Mouse (Mus musculus) cerebellum, adult 9-11 months (tissue): Measurements from ENCODE around the gene Phrf1.

Experiments used
- DNase-seq: peaks from one replicate; pipeline ENCODE4 v3.0.0; 2022

Phrf1 gene

DNA sequence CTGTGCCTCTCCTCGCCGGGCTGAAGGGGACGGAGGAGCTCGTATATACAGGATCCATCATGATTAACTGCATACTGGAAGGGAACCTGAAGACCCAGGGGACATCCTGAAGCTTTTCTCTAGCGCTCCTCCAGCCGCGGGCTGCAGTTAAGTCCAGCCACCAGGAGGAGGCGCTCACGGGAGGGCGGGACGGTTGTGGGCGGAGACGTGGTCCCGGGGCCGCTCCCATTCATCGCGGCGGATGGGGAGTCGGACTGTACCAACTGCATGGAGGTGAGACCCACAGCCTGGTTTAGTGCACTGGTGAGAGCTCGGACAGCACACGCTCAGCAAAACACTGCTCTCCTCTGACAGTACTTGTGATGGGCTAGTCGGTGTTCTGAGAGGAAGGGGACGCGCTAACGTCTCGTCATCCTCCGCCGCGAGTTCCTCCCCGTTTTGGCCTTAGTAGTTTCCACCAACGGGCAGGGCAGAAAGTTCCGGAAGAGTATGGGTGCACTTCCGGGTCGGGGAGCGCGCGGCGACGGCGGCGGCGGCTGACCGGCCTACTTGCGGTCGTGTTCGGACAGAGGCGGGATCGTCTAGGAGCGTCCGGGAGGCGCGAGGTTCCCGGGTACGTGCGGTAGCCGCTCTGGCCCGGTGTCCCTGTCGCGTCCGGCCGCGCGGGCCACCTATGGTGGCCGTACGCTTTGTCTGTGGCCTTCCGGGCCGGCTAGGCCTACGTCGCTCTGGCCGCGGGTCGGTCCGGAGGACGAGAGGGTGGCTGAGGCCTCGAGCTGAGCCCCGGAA lies at the start of gene Phrf1:
Phrf1 (plus strand) TSS at position 506 of the 789 bp plus-strand sequence.
- DNase-seq, result peak; percentile 88

GRCm38 (mm10) chr7:141188194-141188593 lies 40.4 kb upstream of the Phrf1 start:
- no peak for DNase-seq

DNA sequence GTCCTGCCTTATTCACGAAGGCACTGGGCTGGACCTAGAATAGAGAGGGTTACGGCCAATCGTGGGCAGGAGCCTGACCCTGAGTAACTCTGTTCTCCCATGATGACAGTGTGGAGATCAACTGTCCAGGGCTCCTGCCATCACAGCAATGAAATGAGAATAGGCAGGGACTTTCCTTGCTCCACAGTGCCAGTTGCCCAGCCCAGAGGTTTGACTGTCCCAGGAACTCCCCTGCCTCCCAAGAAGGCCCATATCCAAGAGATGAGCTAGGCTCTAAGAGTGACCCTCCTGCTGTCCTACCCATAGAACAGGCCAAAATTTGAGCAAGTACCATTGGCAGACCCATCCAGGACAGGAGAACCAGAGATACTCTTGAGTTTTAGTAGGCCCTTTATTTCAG lies 39.9 kb upstream of the Phrf1 start:
- DNase-seq, result no peak

- no peak for DNase-seq
Measured at GRCm38 (mm10) chr7:141190220-141190619, 38.4 kb upstream of the Phrf1 start.

GRCm38 (mm10) chr7:141191036-141191435 lies 37.5 kb upstream of the Phrf1 start:
- DNase-seq, result no peak

- no peak for DNase-seq
Measured at GRCm38 (mm10) chr7:141191796-141192685, 36.5 kb upstream of the Phrf1 start.

- peak; percentile 60 for DNase-seq
Measured at GRCm38 (mm10) chr7:141192776-141193347, 35.7 kb upstream of the Phrf1 start.

DNA sequence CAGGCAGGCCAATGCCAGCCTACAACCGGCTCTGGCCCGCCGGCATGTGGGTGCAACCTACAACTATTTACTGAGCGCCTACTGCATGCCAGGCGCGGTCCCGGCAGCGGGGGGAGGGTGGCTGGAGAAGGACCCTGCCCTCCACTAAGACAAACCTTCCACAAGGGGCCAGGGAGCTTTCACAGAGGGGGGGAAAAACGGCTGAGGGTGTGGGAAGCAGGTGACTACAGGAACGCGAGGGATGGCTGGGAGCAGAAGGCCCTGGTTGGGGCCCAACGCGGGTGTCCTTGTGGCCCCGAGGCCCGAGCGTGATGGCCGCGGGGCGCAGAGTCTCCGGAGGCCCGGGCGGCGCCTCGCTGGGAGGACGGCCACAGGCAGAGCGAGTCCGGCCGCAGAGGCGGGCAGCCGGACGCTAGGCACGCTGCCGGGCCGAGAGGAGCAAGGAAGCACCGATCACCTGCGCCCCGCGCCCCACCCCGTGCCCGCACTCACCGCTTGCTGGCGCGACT lies 35.2 kb upstream of the Phrf1 start:
- DNase-seq, result peak; percentile 74

- DNase-seq, result peak; percentile 97
Measured at GRCm38 (mm10) chr7:141193948-141194347, 34.6 kb upstream of the Phrf1 start, which contains the start of the genes Hras and Lrrc56. Gene Hras (minus strand): TSS chr7:141194005. Gene Lrrc56 (plus strand): TSS chr7:141194157.

GRCm38 (mm10) chr7:141194409-141194808 lies 34.2 kb upstream of the Phrf1 start:
- no peak for DNase-seq

DNA sequence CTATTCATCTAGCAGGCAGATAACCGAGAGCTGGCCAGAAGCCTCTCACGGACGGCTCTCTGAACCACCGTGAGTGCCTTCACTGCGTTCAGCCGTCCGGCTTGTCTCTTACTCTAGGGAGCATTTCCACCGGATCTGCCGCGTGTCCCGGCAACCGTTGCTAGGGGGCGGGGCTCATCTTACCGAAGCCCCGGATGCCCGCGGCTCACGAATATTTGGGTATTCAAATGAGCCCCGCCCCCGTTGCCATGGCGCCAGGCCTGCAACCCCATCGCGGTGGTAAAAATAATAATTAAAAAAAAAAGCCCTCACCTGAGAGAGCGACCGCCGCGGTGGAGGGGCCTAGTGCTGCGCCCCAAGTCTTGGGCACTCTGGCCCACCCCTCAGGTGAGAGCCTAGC lies 33.8 kb upstream of the Phrf1 start:
- peak; percentile 84 for DNase-seq

DNA sequence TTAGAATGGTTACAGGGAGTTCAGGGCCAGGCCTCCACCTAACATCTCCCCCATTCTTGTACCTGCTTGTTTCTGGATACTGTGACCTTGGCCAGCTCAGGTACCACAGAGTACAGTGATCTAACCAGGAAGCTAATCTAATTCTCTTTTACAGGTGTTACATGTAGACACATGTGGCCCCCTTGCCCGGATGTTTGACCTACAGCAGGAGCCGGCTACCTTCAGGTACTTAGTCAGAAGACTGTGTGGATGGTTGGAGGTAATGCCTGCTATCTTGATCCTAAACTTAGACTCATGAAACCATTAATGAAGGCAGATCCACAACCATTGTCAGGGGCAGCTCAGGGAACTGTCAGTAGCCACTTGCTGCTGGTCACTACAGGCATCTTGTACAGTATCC lies 32.8 kb upstream of the Phrf1 start:
- no peak for DNase-seq

DNA sequence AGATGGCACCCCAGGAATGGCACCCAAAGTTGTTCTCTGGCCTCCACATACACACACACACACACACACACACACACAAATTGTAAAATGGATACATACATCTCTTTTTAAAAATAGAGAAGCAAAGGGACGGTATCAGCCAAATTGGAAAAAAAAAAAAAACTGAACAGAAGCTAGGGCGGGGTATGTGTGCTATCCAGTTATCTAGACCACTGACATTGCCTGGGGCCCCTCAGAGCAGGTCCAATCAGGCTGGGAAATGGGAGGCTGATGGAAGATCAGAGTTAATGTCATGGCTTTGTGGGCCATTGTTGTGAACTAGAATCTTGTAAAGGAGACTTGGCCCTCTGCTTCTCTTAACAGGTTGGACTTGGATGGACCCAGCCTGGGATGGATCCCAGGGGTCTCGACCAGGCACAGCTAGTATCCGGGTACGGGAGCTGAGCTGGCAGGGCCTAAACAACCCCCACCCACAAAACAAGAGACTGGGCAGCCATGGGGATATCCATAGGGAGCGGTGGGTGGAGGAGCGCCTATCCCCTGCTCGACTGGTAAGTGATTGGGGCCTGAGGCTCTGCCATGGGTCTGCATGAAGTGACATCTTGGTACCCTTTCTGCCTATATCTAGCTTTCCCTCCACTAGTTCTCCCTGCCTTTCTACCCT lies 31.8 kb upstream of the Phrf1 start:
- no peak for DNase-seq

DNA sequence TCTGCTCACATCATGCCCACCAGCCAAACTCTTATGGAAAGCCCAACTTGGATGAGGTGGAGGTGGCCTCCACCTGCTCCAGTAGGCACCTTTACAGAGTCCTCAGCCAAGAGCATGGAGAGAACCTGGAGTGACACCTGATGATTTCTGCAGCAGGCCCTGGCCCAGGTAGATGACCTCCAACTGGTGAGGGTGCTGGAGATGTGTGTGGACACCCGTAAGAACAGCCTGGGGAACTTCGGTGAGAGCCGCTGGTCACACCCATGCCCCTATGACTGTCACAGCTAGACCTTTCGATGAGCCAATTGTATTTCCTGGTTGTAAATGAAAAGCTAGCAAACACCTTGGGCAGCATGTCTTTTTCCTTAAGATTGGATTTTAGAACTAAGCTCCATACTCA lies 30.5 kb upstream of the Phrf1 start:
- no peak for DNase-seq

- no peak for DNase-seq
Measured at GRCm38 (mm10) chr7:141204546-141204945, 24.0 kb upstream of the Phrf1 start.

DNA sequence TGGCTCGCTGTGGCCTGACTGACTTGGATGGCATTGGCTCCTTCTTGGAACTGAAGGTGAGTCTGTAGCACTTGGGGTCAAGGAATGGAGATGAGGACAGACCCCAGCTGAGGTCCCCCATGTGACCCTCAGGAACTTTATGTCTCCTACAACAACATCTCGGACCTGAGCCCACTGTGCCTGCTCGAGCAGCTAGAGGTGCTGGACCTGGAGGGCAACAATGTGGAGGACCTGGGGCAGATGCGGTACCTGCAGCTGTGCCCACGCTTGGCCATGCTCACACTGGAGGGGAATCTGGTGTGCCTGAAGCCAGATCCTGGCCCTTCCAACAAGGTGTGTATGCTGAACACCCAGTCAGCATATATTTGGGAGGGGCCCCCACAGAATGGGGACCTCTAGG lies 23.1 kb upstream of the Phrf1 start:
- no peak for DNase-seq

DNA sequence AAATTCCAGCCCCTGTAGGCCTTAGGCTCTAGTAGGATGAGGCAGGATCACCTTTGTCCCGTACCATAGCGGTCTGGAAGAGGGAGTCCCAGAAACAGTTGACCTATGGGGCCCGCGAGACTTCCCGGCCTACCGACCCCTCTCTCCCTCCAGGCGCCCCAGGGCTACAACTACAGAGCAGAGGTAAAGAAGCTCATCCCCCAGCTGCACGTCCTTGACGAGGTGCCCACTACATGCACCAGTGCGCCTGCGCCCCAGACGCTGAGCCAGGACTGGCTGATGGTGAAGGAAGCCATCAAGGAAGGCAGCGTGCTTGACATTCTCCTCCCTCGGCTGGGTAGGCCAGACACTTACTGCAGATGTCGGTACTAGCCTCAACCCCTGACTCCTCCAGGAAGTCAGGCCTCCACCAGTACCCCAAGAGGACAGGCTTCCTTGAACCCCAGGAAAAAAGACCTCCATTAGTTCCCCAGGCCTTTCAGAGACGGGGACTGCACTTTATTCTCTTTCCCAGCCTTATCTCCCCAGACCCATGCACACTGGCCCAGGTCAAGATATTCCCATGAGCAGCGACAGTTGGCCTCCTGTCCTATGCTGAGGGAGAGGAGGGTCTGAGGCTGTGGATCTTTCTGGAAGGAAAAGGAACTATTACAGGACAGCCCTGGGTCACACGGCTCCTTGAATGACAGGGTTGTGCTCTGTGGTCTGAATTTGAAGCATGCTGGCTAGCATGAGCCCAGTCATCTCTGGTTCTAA lies 22.2 kb upstream of the Phrf1 start:
- DNase-seq, result no peak

GRCm38 (mm10) chr7:141209526-141209925 lies 19.1 kb upstream of the Phrf1 start:
- no peak for DNase-seq

GRCm38 (mm10) chr7:141210137-141210536 lies 18.4 kb upstream of the Phrf1 start:
- no peak for DNase-seq

GRCm38 (mm10) chr7:141210606-141211131 lies 17.9 kb upstream of the Phrf1 start:
- DNase-seq, result no peak

- DNase-seq, result no peak
Measured at GRCm38 (mm10) chr7:141213133-141213532, 15.5 kb upstream of the Phrf1 start.
